Mouse (Mus musculus) cerebellum, adult (tissue): ENCODE data around the gene Pdk4.

Source experiments
- ATAC-seq: cut with Nextera tagmentation; 2 replicates; pipeline ENCODE4 v1.9.2; 2017; ENCODE audit warnings: mild to moderate bottlenecking, moderate library complexity, mixed read lengths; ENCODE audit not compliant: insufficient number of reproducible peaks, low FRiP score, low TSS enrichment

Pdk4 gene

GRCm38 (mm10) chr6:5495961-5496853 lies at the start of gene Pdk4:
Gene Pdk4 (minus strand): TSS chr6:5496309.
- ATAC-seq = peak; percentile 60; the same call in 1 of the 2 replicates

- no peak for ATAC-seq
Measured at GRCm38 (mm10) chr6:5537855-5538365, 41.8 kb upstream of the Pdk4 start.

- no peak for ATAC-seq
Measured at GRCm38 (mm10) chr6:5535754-5536153, 39.6 kb upstream of the Pdk4 start.

- no peak for ATAC-seq
Measured at GRCm38 (mm10) chr6:5517091-5517490, 21.0 kb upstream of the Pdk4 start.

GRCm38 (mm10) chr6:5509757-5510156 lies 13.6 kb upstream of the Pdk4 start:
- ATAC-seq = no peak

GRCm38 (mm10) chr6:5509303-5509702 lies 13.2 kb upstream of the Pdk4 start:
- ATAC-seq = no peak

GRCm38 (mm10) chr6:5507821-5508220 lies 11.7 kb upstream of the Pdk4 start:
- no peak for ATAC-seq

GRCm38 (mm10) chr6:5506271-5506670 lies 10.2 kb upstream of the Pdk4 start:
- ATAC-seq = no peak

- ATAC-seq = no peak
Measured at GRCm38 (mm10) chr6:5502810-5503209, 6.7 kb upstream of the Pdk4 start.

- no peak for ATAC-seq
Measured at GRCm38 (mm10) chr6:5501551-5501950, 5.4 kb upstream of the Pdk4 start.

- ATAC-seq = no peak
Measured at GRCm38 (mm10) chr6:5498740-5499139, 2.6 kb upstream of the Pdk4 start.

GRCm38 (mm10) chr6:5496854-5497235 lies 736 bp upstream of the Pdk4 start:
- no peak; the same call in 1 of the 2 replicates for ATAC-seq

GRCm38 (mm10) chr6:5485028-5485427 lies 11.1 kb downstream of the Pdk4 start:
- no peak for ATAC-seq

- no peak for ATAC-seq
Measured at GRCm38 (mm10) chr6:5482270-5482783, 13.8 kb downstream of the Pdk4 start.

- ATAC-seq = no peak
Measured at GRCm38 (mm10) chr6:5481066-5481465, 15.0 kb downstream of the Pdk4 start.

GRCm38 (mm10) chr6:5474021-5474420 lies 22.1 kb downstream of the Pdk4 start:
- ATAC-seq = no peak

- ATAC-seq = no peak
Measured at GRCm38 (mm10) chr6:5472692-5473091, 23.4 kb downstream of the Pdk4 start.

GRCm38 (mm10) chr6:5470480-5471318 lies 25.4 kb downstream of the Pdk4 start:
- no peak for ATAC-seq

- ATAC-seq = no peak
Measured at GRCm38 (mm10) chr6:5455836-5456235, 40.3 kb downstream of the Pdk4 start.

- no peak for ATAC-seq
Measured at GRCm38 (mm10) chr6:5449878-5450277, 46.2 kb downstream of the Pdk4 start.

GRCm38 (mm10) chr6:5448396-5448795 lies 47.7 kb downstream of the Pdk4 start:
- ATAC-seq = no peak
